Mouse (Mus musculus) frontal cortex, postnatal 25 days (tissue): ENCODE measurements at regions not wholly inside any gene's neighbourhood (a gene's known extent, or its start where the extent isn't known, plus 50 kb on each side); places are given as distances from the start of the nearest gene placed in this dataset.

ENCODE experiments used
- DNase-seq, 2 experiments: peaks; one replicate each; pipeline ENCODE4 v3.0.0; 2022; ENCODE audit warnings: low spot score in 2 of 2

- no peak for DNase-seq
Observed at GRCm38 (mm10) chr10:122515698-122516097, 67.4 kb downstream of the Avpr1a start.

- no peak for DNase-seq
Observed at GRCm38 (mm10) chr10:122519274-122519790, 71.0 kb downstream of the Avpr1a start.

DNA sequence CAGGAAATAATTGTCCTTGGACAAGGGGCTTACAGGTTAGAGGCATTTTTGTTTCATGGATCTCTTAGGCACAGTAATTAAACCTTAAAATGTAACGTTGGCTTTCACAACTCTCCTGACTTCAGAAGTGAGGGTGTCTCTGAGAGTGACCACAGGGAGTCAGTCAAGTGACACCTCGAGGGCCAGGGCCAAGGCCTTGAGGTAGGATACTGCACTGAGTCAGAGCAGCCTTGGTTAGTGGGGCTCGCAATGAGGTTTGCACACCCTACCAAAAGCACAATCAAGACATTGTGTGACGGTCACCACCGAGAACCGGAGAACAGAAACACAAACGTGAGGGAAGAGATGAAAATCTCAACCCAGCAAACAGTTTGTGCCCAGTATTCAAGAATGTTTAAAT is 71.7 kb downstream of the Avpr1a start:
- DNase-seq: no peak

GRCm38 (mm10) chr10:122522631-122523030 is 74.3 kb downstream of the Avpr1a start:
- no peak for DNase-seq

DNA sequence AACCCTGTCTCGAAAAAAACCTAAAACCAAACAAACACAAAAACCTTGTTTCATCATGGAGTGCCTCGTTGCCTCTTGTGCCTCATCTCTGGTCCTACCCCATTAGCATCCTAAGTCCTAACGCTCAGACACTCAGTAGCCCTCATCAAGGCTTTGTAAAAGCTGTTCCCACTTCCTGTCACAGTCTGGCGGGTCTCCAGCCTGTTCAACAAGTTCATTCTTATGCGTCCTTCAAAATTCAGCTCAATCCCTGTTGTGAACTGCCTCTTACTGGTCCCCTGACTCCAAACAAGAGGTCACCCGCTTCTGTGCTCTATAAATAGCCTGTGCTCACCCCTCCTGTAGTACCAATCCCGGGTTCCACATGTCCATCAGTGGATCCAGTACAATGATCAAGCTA is 77.1 kb downstream of the Avpr1a start:
- DNase-seq: no peak

GRCm38 (mm10) chr10:122525807-122526206 is 77.5 kb downstream of the Avpr1a start:
- DNase-seq: no peak

DNA sequence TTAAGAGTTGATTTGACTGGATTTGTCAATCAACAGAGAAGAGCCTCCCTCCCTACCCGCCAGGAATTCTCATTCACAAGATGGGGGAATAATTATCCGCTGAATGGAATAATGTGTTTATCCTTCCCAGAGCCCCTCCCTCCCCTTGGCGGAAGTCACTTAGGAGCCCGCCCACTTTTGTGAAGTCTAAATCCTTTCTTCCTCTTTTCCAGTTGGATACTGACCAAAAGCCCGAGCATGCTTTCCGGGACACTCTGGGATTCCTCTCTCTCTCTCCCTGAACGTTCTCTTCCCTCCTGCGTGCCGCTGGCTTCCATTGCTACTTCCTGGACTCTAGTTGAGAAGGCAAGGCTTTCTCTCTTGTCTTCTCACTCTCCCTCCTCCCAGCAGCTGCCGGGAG is 79.9 kb downstream of the Avpr1a start:
- no peak for DNase-seq

- no peak for DNase-seq
Observed at GRCm38 (mm10) chr10:122528973-122529703, 80.8 kb downstream of the Avpr1a start.

GRCm38 (mm10) chr10:122534714-122535113 is 86.4 kb downstream of the Avpr1a start:
- DNase-seq: no peak

GRCm38 (mm10) chr10:122535137-122535536 is 86.8 kb downstream of the Avpr1a start:
- no peak for DNase-seq

GRCm38 (mm10) chr10:122539655-122540054 is 91.4 kb downstream of the Avpr1a start:
- DNase-seq: no peak

DNA sequence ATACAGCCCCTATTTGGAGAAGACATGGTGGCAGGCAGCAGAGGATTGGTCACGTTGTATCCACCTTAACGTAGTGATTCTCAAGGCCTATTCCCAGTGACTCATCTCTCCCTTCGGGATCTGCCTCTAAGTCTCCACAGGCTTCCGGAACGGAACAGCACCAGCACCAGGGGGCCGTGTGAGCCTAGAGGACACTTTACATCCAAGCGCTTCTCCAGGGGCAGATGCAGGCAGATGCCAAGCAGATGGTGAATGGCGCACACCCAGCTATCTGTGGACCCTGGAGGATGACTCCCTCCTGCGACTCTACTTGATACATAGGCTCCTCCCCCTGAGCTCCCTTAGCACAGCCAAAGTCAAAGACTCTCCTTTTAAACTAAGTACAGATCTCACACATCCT is 94.3 kb downstream of the Avpr1a start:
- DNase-seq: no peak

GRCm38 (mm10) chr10:122544096-122544720 is 95.9 kb downstream of the Avpr1a start:
- DNase-seq: peak; percentile 16 to 33

GRCm38 (mm10) chr10:122545029-122545428 is 96.7 kb downstream of the Avpr1a start:
- no peak for DNase-seq

- DNase-seq: no peak
Observed at GRCm38 (mm10) chr10:122551586-122551985, 103.3 kb downstream of the Avpr1a start.

- peak in 1 of 2 experiments; percentile 43 for DNase-seq
Observed at GRCm38 (mm10) chr10:122553124-122553822, 105.0 kb downstream of the Avpr1a start.

DNA sequence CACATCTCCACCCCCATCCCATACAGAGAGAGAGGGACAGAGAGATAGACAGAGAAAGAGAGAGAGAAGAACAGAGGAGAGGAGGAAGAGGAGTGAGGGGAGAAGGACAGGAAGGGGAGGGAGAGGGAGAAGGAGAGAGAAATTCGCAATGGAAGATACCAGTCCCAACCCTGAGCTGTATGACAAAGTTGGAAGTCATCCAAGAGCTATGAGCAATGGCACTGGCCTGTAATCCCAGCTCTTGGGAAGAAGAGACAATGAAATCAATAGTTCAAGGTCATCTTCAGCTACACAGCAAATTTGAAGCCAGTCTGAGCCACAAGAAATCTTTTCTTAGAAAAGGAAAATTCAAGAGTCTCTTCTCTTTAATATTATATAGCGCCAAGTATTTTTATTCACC is 105.6 kb downstream of the Avpr1a start:
- DNase-seq: no peak

GRCm38 (mm10) chr10:122558660-122559059 is 110.4 kb downstream of the Avpr1a start:
- DNase-seq: no peak

DNA sequence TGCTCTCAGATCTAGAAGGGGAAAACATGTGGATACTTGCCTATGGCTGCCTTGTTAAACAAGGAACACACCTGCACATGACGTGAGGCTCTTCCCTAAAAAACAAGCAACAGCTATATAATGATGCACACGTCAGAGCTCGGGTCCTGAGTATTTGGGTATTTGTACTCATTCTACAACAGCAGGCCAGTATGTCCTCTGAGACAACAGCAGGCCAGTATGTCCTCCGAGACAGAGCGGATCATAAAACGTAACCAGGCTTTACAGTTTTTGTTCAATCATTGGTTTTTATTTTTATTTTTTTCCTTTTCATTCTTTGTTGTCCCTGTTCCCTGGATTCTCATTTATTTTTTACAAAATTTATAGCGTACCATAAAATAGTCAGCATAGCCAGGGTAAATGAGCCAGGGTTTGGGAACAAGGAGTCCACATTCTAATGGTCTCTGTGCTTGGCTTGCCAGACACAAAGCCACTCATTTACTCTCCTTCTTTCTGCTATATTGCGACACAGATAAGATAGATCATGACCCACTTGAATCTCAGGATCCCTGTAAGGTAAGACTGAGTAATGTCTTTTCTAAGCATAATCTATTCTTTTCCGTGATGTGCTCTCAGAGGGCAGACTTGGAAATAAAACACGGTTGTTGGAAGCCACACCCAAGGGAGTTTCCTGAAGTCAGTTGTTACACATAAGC is 111.8 kb downstream of the Avpr1a start:
- no peak for DNase-seq

DNA sequence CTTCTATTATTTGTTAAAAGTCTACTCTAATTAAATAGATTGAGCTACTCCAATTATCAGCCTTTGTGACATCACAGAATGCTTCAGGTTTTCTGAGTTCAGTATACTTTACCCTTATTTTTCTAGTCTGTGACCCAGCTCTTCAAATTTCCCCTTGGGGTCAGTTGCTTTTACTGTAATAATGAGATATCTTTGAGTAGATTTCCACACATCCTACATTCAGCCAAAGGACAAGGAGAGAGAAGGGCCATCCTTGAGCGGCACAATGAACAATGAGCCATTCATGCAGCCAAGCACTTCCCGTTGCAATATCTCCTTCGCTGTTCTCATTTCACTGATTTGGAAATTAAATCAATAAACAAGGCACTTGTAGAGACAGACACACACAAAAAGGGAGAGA is 113.6 kb downstream of the Avpr1a start:
- DNase-seq: no peak

DNA sequence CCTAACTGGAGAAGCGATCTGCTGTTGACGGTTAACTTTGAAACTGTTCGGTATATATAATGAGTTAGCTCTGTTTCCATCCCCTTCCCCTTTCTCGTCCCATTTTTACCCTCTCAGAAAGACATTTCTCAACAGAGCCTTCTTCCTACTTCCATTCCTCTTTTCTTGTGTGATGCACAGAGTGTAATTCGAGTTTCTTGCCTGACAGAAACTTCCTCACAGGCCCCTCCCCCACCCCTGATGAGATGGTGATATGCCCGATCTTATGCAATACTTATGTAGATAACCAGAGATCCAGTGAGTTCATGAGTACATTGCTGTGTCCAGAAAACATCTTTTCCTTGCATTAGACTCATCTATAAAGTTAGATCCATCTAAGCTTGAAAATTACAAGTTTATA is 114.2 kb downstream of the Avpr1a start:
- no peak for DNase-seq

DNA sequence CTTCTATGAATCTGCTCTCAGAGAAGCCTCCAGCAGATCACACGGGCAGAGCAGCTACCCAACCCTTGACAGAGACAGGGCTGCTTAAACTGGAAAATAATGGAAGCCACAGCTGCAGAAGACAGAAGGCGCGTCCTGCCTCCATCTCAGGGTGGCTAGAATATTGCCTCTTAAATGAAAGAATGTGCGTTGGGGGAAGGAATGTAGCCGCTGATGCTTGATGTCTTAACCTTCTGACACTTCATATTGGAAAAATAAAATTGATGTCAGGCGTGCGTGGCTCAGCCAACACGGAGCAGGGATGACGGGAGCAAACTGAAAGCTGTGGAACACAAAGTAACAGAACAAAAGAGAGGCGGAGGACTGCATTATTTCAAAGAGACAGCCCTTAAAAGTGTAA is 114.6 kb upstream of the Ppm1h start:
- DNase-seq: no peak
